Mouse (Mus musculus) brain, embryonic 14.5 days (tissue): Measurements from ENCODE around the gene Pdxk. TPM values are rescaled to one million over a fixed set of nuclear protein-coding genes. Genes with fewer than 3 reads are reported as not detected.
A peak's percentile ranks its signal among the peaks of the same experiment; 100 is the strongest.

Experiments
- DNase-seq: peaks from one replicate; pipeline ENCODE4 v3.0.0-alpha.2; 2011; ENCODE audit warnings: low read depth
- CTCF ChIP-seq: fragments of 200-500 bp; IDR thresholded peaks from 2 replicates; pipeline ENCODE4 v1.5.1; 2012; ENCODE audit warnings: inconsistent platforms, mild to moderate bottlenecking, moderate library complexity, borderline replicate concordance; ENCODE audit not compliant: insufficient read depth, insufficient read length; ENCODE audit errors: extremely low read depth
- POLR2A ChIP-seq: fragments of 200-500 bp; IDR thresholded peaks from 2 replicates; pipeline ENCODE4 v1.6.1; 2012; ENCODE audit warnings: mild to moderate bottlenecking, inconsistent platforms, borderline replicate concordance; ENCODE audit not compliant: poor library complexity, insufficient read depth, insufficient read length, severe bottlenecking; ENCODE audit errors: extremely low read depth
- polyA plus RNA-seq: library from polyadenylated mRNA; depleted of rRNA; stranded (reverse); fragments of >200 nt; gene quantifications from 2 replicates; pipeline ENCODE4 v1.2.3, GENCODE M21; 2012

Pdxk gene
- polyA plus RNA-seq, 1 experiment: 26.2 TPM

- DNase-seq: peak; percentile 27
- no peak for TF ChIP-seq POLR2A
- TF ChIP-seq CTCF: no peak
Observed at GRCm38 (mm10) chr10:78457495-78458347, 7.1 kb downstream of the Pdxk start.

GRCm38 (mm10) chr10:78456696-78457095, 8.1 kb downstream of the Pdxk start:
- DNase-seq: peak; percentile 60
- TF ChIP-seq POLR2A: no peak
- TF ChIP-seq CTCF: no peak

GRCm38 (mm10) chr10:78452641-78453040, 12.1 kb downstream of the Pdxk start:
- TF ChIP-seq POLR2A (no peak), CTCF (no peak)
- DNase-seq: peak; percentile 34

- TF ChIP-seq CTCF (no peak), POLR2A (no peak)
Observed at GRCm38 (mm10) chr10:78450761-78451160, 14.0 kb downstream of the Pdxk start.

GRCm38 (mm10) chr10:78447396-78447795, 17.4 kb downstream of the Pdxk start:
- DNase-seq: no peak
- TF ChIP-seq POLR2A (no peak), CTCF (no peak)

More at GRCm38 (mm10) chr10:78450761-78451160, 14.0 kb downstream of the Pdxk start:
- DNase-seq: no peak

- no peak for DNase-seq
- TF ChIP-seq CTCF (no peak), POLR2A (no peak)
Observed at GRCm38 (mm10) chr10:78446195-78446594, 18.6 kb downstream of the Pdxk start.

- TF ChIP-seq POLR2A (no peak), CTCF (no peak)
- no peak for DNase-seq
Observed at GRCm38 (mm10) chr10:78442292-78442691, 22.5 kb downstream of the Pdxk start.

GRCm38 (mm10) chr10:78441606-78442005, 23.2 kb downstream of the Pdxk start:
- no peak for TF ChIP-seq POLR2A
- TF ChIP-seq CTCF: no peak
- no peak for DNase-seq

GRCm38 (mm10) chr10:78440812-78441211, 24.0 kb downstream of the Pdxk start:
- peak; percentile 14 for DNase-seq
- peak; percentile 81 for TF ChIP-seq CTCF
- TF ChIP-seq POLR2A: no peak

- no peak for DNase-seq
Observed at GRCm38 (mm10) chr10:78439990-78440389, 24.8 kb downstream of the Pdxk start.

GRCm38 (mm10) chr10:78439550-78439949, 25.2 kb downstream of the Pdxk start:
- no peak for DNase-seq
- TF ChIP-seq POLR2A: no peak
- TF ChIP-seq CTCF: peak; percentile 62

More at GRCm38 (mm10) chr10:78439990-78440389, 24.8 kb downstream of the Pdxk start:
- TF ChIP-seq CTCF: no peak
- TF ChIP-seq POLR2A: no peak

GRCm38 (mm10) chr10:78438094-78438493, 26.7 kb downstream of the Pdxk start:
- TF ChIP-seq CTCF (peak; percentile 94), POLR2A (no peak)

More at GRCm38 (mm10) chr10:78438094-78438493, 26.7 kb downstream of the Pdxk start:
- DNase-seq: peak; percentile 65
